Comparison of ENCODE assay signal across 12 mouse cellular contexts in genomic region chr5:35647562-35647961, GRCm38 (mm10). TPM values are rescaled to one million over a fixed set of nuclear protein-coding genes. Genes with fewer than 3 reads are reported as not detected.
A peak's percentile ranks its signal among the peaks of the same experiment; 100 is the strongest.
DNase-seq lines count a peak whose midpoint lies in the region; ATAC-seq and TF ChIP-seq lines count a peak whose summit lies in the region.
"Had no signal": no experiment of that assay in that cellular context is flagged by ENCODE, and none has a peak within 500 bp of the region (broad histone marks: within the 10 kb centered on the region; RNA-seq: fewer than 3 reads in every experiment).

No protein-coding gene starts in this region.

- no peak overlapping the region for H3K9ac ChIP-seq in embryonic facial prominence, embryonic 11.5 days (replicated peaks; ENCODE audit: low read length)
- H3K9ac ChIP-seq in lung, embryonic 14.5 days = no peak overlapping the region
- H3K9ac ChIP-seq in stomach, postnatal 0 days (ENCODE audit: low read length) = no peak overlapping the region
- H3K9ac ChIP-seq: embryonic facial prominence, embryonic 15.5 days; midbrain, embryonic 12.5 days had no signal

- H3K27ac ChIP-seq in embryonic facial prominence, embryonic 11.5 days (replicated peaks; ENCODE audit: low read depth, low read length) = no peak overlapping the region
- H3K27ac ChIP-seq in embryonic facial prominence, embryonic 10.5 days (replicated peaks) = no peak overlapping the region
- H3K27ac ChIP-seq in testis, adult 2 months (ENCODE audit: control insufficient read depth, insufficient read depth, low read depth, low read length) = peak overlapping the region; percentile 66
- no peak overlapping the region for H3K27ac ChIP-seq in lung, embryonic 14.5 days (ENCODE audit: low read depth)
- H3K27ac ChIP-seq in stomach, postnatal 0 days (replicated peaks) = peak overlapping the region; percentile 65
- H3K27ac ChIP-seq: embryonic facial prominence, embryonic 15.5 days; midbrain, embryonic 12.5 days had no signal

- no peaks in the 10 kb centered on the region for H3K27me3 ChIP-seq in embryonic facial prominence, embryonic 11.5 days (ENCODE audit: control insufficient read depth, insufficient read depth, low read length)
- no peaks in the 10 kb centered on the region for H3K27me3 ChIP-seq in embryonic facial prominence, embryonic 10.5 days (replicated peaks; ENCODE audit: low read depth, poor library complexity, severe bottlenecking)
- no peaks in the 10 kb centered on the region for H3K27me3 ChIP-seq in testis, adult 2 months (ENCODE audit: control insufficient read depth, insufficient read depth, low read length)
- H3K27me3 ChIP-seq in lung, embryonic 14.5 days (ENCODE audit: insufficient read depth, low read length) = no peaks in the 10 kb centered on the region
- no peaks in the 10 kb centered on the region for H3K27me3 ChIP-seq in stomach, postnatal 0 days (ENCODE audit: control insufficient read depth, insufficient read depth, low read length)
- H3K27me3 ChIP-seq: embryonic facial prominence, embryonic 15.5 days; midbrain, embryonic 12.5 days had no signal

- TF ChIP-seq CTCF in testis, adult 2 months (IDR thresholded peaks at IDR 0.05; ENCODE audit: control insufficient read depth, insufficient read depth, insufficient replicate concordance, low read depth, low read length) = no peak
- TF ChIP-seq CTCF in lung, embryonic 14.5 days (IDR thresholded peaks at IDR 0.05; ENCODE audit: low read depth) = no peak
- no peak for TF ChIP-seq CTCF in stomach, postnatal 0 days (IDR thresholded peaks at IDR 0.05; ENCODE audit: low read depth)

- no peaks in the 10 kb centered on the region for H3K9me3 ChIP-seq in embryonic facial prominence, embryonic 11.5 days (replicated peaks; ENCODE audit: control insufficient read depth, low read length)
- H3K9me3 ChIP-seq in embryonic facial prominence, embryonic 10.5 days = no peaks in the 10 kb centered on the region
- H3K9me3 ChIP-seq in lung, embryonic 14.5 days (ENCODE audit: low read depth, low read length) = no peaks in the 10 kb centered on the region
- no peaks in the 10 kb centered on the region for H3K9me3 ChIP-seq in stomach, postnatal 0 days (ENCODE audit: control insufficient read depth, low read length)
- H3K9me3 ChIP-seq: embryonic facial prominence, embryonic 15.5 days; midbrain, embryonic 12.5 days had no signal

- no peaks in the 10 kb centered on the region for H3K4me1 ChIP-seq in embryonic facial prominence, embryonic 11.5 days (ENCODE audit: control insufficient read depth, insufficient read depth, low read length)
- peaks cover 24% of the 10 kb centered on the region for H3K4me1 ChIP-seq in embryonic facial prominence, embryonic 10.5 days
- H3K4me1 ChIP-seq in testis, adult 2 months (ENCODE audit: control insufficient read depth, insufficient read depth, low read length) = no peaks in the 10 kb centered on the region; the same call in none of the 2 replicates
- H3K4me1 ChIP-seq in lung, embryonic 14.5 days (ENCODE audit: insufficient read depth) = peaks cover 23% of the 10 kb centered on the region
- H3K4me1 ChIP-seq in stomach, postnatal 0 days (replicated peaks; ENCODE audit: control insufficient read depth, insufficient read depth) = peaks cover 5% of the 10 kb centered on the region; the same call in 1 of the 2 replicates
- H3K4me1 ChIP-seq: midbrain, embryonic 12.5 days had no signal

- 88% methylated on average over 4 of the region's 4 CpGs for WGBS in embryonic facial prominence, embryonic 11.5 days
- 78% methylated on average over 4 of the region's 4 CpGs for WGBS in embryonic facial prominence, embryonic 10.5 days
- 41% methylated on average over 4 of the region's 4 CpGs for WGBS in lung, embryonic 14.5 days
- WGBS in stomach, postnatal 0 days = 34% methylated on average over 4 of the region's 4 CpGs

- H3K36me3 ChIP-seq in embryonic facial prominence, embryonic 11.5 days (replicated peaks; ENCODE audit: control insufficient read depth, insufficient read depth, low read depth, low read length) = no peaks in the 10 kb centered on the region
- H3K36me3 ChIP-seq in embryonic facial prominence, embryonic 10.5 days (replicated peaks) = no peaks in the 10 kb centered on the region
- H3K36me3 ChIP-seq in testis, adult 2 months (ENCODE audit: control insufficient read depth, insufficient read depth, low read length) = no peaks in the 10 kb centered on the region
- no peaks in the 10 kb centered on the region for H3K36me3 ChIP-seq in lung, embryonic 14.5 days (ENCODE audit: insufficient read depth)
- peaks cover 4% of the 10 kb centered on the region; the same call in 1 of the 2 replicates for H3K36me3 ChIP-seq in stomach, postnatal 0 days (ENCODE audit: control insufficient read depth, insufficient read depth, low read length)
- H3K36me3 ChIP-seq: embryonic facial prominence, embryonic 15.5 days; midbrain, embryonic 12.5 days had no signal

- DNase-seq in embryonic facial prominence, embryonic 11.5 days (ENCODE audit: low spot score) = no peak
- no peak for DNase-seq in embryonic facial prominence, embryonic 10.5 days (ENCODE audit: low spot score)
- no peak for DNase-seq in testis, postnatal 10 days (ENCODE audit: low spot score)
- DNase-seq in lung, embryonic 14.5 days = peak; percentile 86
- no peak for DNase-seq in stomach, postnatal 0 days (ENCODE audit: low spot score)
- DNase-seq in cerebellum, postnatal 4 days (ENCODE audit: low spot score in 2 of 2) = no peak
- DNase-seq: B cell, adult 2 months; thymus, adult 18-20 months had no signal

- ATAC-seq in embryonic facial prominence, embryonic 11.5 days (replicated peaks; ENCODE audit: insufficient number of reproducible peaks, low FRiP score, low TSS enrichment, low read depth) = 0 out of 2 replicates have a peak, but pooled peaks have one; percentile 39
- ATAC-seq in lung, embryonic 14.5 days (ENCODE audit: insufficient read depth) = peak; percentile 76
- ATAC-seq in stomach, postnatal 0 days (ENCODE audit: low FRiP score, low TSS enrichment) = peak; percentile 64
- no peak for ATAC-seq in megakaryocyte-erythroid progenitor cell, adult 5-6 weeks (replicated peaks; ENCODE audit: low FRiP score, low TSS enrichment, poor library complexity, severe bottlenecking)

- no peak for TF ChIP-seq POLR2A in testis, adult 2 months (IDR thresholded peaks at IDR 0.05; ENCODE audit: control insufficient read depth, low read depth, low read length)

- no peak for TF ChIP-seq EP300 in stomach, postnatal 0 days (optimal IDR thresholded peaks at IDR 0.05)

- no peak overlapping the region for H3K4me3 ChIP-seq in embryonic facial prominence, embryonic 11.5 days (ENCODE audit: low read depth, low read length)
- H3K4me3 ChIP-seq in embryonic facial prominence, embryonic 10.5 days = no peak overlapping the region
- H3K4me3 ChIP-seq in testis, adult 2 months (ENCODE audit: control insufficient read depth, low read depth, low read length) = no peak overlapping the region
- no peak overlapping the region for H3K4me3 ChIP-seq in lung, embryonic 14.5 days (ENCODE audit: low read depth, low read length)
- H3K4me3 ChIP-seq in stomach, postnatal 0 days (ENCODE audit: low read depth, low read length) = no peak overlapping the region
- H3K4me3 ChIP-seq: embryonic facial prominence, embryonic 15.5 days; midbrain, embryonic 12.5 days had no signal

- no peak overlapping the region for H3K4me2 ChIP-seq in embryonic facial prominence, embryonic 11.5 days (ENCODE audit: low read depth, low read length)
- H3K4me2 ChIP-seq in lung, embryonic 14.5 days = no peak overlapping the region
- no peak overlapping the region for H3K4me2 ChIP-seq in stomach, postnatal 0 days (replicated peaks; ENCODE audit: low read depth)
- H3K4me2 ChIP-seq: embryonic facial prominence, embryonic 15.5 days; midbrain, embryonic 12.5 days had no signal

RNA-seq across cellular contexts. Expression of gene Htra3, which starts 32.0 kb away (rescaled TPM):
- 3.6 and 4.4 TPM in 2 replicates for polyA plus RNA-seq in embryonic facial prominence, embryonic 11.5 days (2014; fragmentation: Nextera tagmentation; extraction: Ambion mirVana)
- polyA plus RNA-seq in embryonic facial prominence, embryonic 10.5 days (2016; fragmentation: Nextera tagmentation; extraction: Ambion mirVana) = 4.2 and 5.4 TPM in 2 replicates
- 14.8 and 15.0 TPM in 2 replicates for polyA plus RNA-seq in testis, adult 2 months (2012; rRNA removed)
- 19.6 and 21.9 TPM in 2 replicates for polyA plus RNA-seq in lung, embryonic 14.5 days (2014; fragmentation: Nextera tagmentation; extraction: Ambion mirVana)
- polyA plus RNA-seq in stomach, postnatal 0 days (2015; fragmentation: Nextera tagmentation; extraction: Ambion mirVana) = 39.4 and 47.5 TPM in 2 replicates
- total RNA-seq in megakaryocyte-erythroid progenitor cell, adult 5-6 weeks (2014; fragmentation: Nextera tagmentation) = not detected in 2 replicates
- not detected in 2 replicates for total RNA-seq in megakaryocyte-erythroid progenitor cell, adult 5-6 weeks (2017)

Comparison
In these comparisons a context has a peak if more than half of its experiments do, and no peak if none do; other contexts are left out.
1. H3K27ac ChIP-seq: peak in testis, adult 2 months (single experiment) and stomach, postnatal 0 days (single experiment); none in embryonic facial prominence, embryonic 11.5 days (single experiment), embryonic facial prominence, embryonic 10.5 days (single experiment) and lung, embryonic 14.5 days (single experiment).